Mouse (Mus musculus) megakaryocyte, embryonic 14.5 days (primary cell): ENCODE results near the gene Cma1. TPM values are rescaled to one million over a fixed set of nuclear protein-coding genes. Genes with fewer than 3 reads are reported as not detected.
A peak's percentile ranks its signal among the peaks of the same experiment; 100 is the strongest.

ENCODE experiments used
- H3K27me3 ChIP-seq: replicated peaks from 2 replicates; pipeline ENCODE3; 2012; ENCODE audit warnings: inconsistent platforms
- H3K36me3 ChIP-seq: replicated peaks from 2 replicates; pipeline ENCODE3; 2012; ENCODE audit warnings: low read length, inconsistent platforms, mixed read lengths
- H3K4me1 ChIP-seq: 2 replicates; pipeline ENCODE4 v1.6.1; 2012; ENCODE audit warnings: inconsistent platforms
- H3K4me3 ChIP-seq: replicated peaks from 2 replicates; pipeline ENCODE3; 2012; ENCODE audit warnings: moderate library complexity, mild to moderate bottlenecking, inconsistent platforms
- H3K9me3 ChIP-seq: 2 replicates; pipeline ENCODE4 v1.6.1; 2012; ENCODE audit warnings: inconsistent platforms
- FLI1 ChIP-seq: IDR thresholded peaks from 2 replicates; pipeline ENCODE4 v1.6.1; 2012; ENCODE audit warnings: low read length, inconsistent platforms, mixed read lengths
- GATA1 ChIP-seq: IDR thresholded peaks from 3 replicates; pipeline ENCODE4 v1.6.1; 2012; ENCODE audit warnings: mixed read lengths, low read length, inconsistent platforms, borderline replicate concordance
- polyA plus RNA-seq: library from polyadenylated mRNA; stranded (reverse); fragments of >175 nt; gene quantifications from 2 replicates; pipeline ENCODE4 v1.2.3, GENCODE M21; 2012; ENCODE audit warnings: low replicate concordance; ENCODE audit not compliant: insufficient read depth

Gene Cma1
- polyA plus RNA-seq, 1 experiment, result 0.87 TPM

DNA sequence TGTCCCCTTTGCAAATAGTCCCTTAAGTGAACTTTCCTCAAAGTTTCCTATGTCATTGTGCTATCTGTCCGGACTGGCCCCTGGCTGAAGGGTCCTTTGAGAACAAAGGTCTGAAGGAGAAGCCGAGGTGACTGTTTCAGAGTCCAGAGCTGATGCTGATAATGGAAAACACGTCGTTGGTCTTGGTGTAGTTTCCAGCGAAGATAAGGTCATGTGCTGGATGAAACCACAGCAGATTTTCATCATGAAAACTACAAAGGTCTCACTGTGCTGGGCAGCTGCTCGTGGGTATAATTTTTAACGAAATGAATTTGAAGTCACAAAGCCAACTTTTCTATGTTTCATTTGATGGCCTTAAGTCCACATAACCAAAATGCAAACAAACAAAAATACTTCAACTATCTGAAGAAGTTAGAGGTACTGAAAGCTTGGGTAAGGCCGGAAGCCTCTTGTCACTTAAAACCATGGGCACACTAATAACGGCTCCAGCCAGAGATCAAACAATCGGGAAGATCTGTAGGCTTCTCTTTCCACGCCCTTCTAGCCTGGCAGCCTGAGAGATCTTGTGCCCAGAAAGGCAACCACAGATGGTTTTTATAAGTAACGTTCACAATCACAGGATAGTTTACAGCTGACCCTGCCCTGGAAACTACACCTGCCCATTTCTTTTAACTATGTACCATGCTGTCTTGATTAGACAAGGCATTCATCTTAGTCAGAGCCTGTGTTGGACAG, 15.0 kb downstream of the Cma1 start:
- peaks cover 21% of the 10 kb centered on the region for H3K4me1 ChIP-seq
- no peak overlapping the region for H3K4me3 ChIP-seq
- no peak for TF ChIP-seq GATA1
- no peak for TF ChIP-seq FLI1
- H3K27me3 ChIP-seq, result no peaks in the 10 kb centered on the region
- H3K9me3 ChIP-seq, result no peaks in the 10 kb centered on the region
- H3K36me3 ChIP-seq, result no peaks in the 10 kb centered on the region

DNA sequence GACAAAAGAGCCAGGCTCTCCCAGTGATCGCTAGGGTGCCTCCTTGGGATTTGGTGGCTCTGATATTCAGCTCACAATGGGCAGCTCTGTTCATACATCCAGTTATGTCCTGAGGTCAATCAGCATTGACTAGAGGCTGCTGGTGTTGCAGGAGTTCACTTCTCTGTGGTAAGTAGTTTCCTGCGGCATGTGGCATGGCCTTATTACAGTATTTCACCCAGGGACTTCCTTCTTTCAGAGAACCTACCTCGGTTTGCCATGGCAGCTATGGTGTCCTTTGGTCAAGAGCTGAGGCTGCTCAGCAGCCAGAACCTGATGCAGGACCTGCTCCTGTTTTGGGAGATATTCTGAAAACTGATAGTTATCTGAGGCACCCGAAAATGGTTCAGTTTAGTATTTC, 17.6 kb downstream of the Cma1 start:
- Histone ChIP-seq H3K4me3 (no peak overlapping the region), H3K36me3 (no peaks in the 10 kb centered on the region), H3K9me3 (no peaks in the 10 kb centered on the region), H3K27me3 (no peaks in the 10 kb centered on the region), H3K4me1 (peaks cover 24% of the 10 kb centered on the region)
- TF ChIP-seq GATA1, result no peak

- TF ChIP-seq FLI1 (no peak), GATA1 (no peak)
- peaks cover 40% of the 10 kb centered on the region for H3K4me1 ChIP-seq
- no peak overlapping the region for H3K4me3 ChIP-seq
Observed at GRCm38 (mm10) chr14:55922475-55923232, 21.8 kb downstream of the Cma1 start.

GRCm38 (mm10) chr14:55918240-55919082, 26.0 kb downstream of the Cma1 start:
- Histone ChIP-seq H3K4me1 (peaks cover 28% of the 10 kb centered on the region), H3K36me3 (no peaks in the 10 kb centered on the region), H3K4me3 (peak overlapping the region; percentile 67), H3K9me3 (no peaks in the 10 kb centered on the region), H3K27me3 (no peaks in the 10 kb centered on the region)
- no peak for TF ChIP-seq FLI1
- no peak for TF ChIP-seq GATA1

More at GRCm38 (mm10) chr14:55922475-55923232, 21.8 kb downstream of the Cma1 start:
- no peaks in the 10 kb centered on the region for H3K27me3 ChIP-seq
- no peaks in the 10 kb centered on the region for H3K9me3 ChIP-seq
- no peaks in the 10 kb centered on the region for H3K36me3 ChIP-seq

DNA sequence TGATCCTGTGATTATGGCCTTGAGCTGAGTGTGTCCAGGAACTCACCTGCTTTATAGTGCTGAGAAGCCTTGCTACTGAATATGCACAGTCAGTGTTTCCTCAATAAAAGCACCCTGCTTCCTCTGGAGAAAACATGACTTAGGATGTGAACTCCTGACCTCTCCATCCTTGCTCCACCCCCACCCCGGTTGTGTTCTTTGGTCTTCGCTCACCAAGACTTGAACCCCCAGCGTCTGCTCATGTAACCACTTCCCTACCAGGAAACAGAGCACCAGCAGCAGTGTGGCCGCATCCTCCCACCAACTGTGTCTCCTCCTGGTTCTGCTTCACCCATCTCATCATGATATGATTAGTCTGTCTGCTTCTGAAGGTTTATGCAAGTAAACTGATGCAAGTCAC, 31.1 kb downstream of the Cma1 start:
- H3K4me3 ChIP-seq, result no peak overlapping the region
- peaks cover 3% of the 10 kb centered on the region for H3K27me3 ChIP-seq
- no peaks in the 10 kb centered on the region for H3K36me3 ChIP-seq
- peaks cover 12% of the 10 kb centered on the region for H3K4me1 ChIP-seq
- H3K9me3 ChIP-seq, result no peaks in the 10 kb centered on the region
- TF ChIP-seq FLI1 (no peak), GATA1 (no peak)

GRCm38 (mm10) chr14:55905518-55905917, 39.0 kb downstream of the Cma1 start:
- Histone ChIP-seq H3K4me3 (no peak overlapping the region), H3K9me3 (no peaks in the 10 kb centered on the region), H3K4me1 (peaks cover 21% of the 10 kb centered on the region), H3K27me3 (peaks cover 5% of the 10 kb centered on the region), H3K36me3 (no peaks in the 10 kb centered on the region)
- no peak for TF ChIP-seq FLI1
- TF ChIP-seq GATA1, result no peak

DNA sequence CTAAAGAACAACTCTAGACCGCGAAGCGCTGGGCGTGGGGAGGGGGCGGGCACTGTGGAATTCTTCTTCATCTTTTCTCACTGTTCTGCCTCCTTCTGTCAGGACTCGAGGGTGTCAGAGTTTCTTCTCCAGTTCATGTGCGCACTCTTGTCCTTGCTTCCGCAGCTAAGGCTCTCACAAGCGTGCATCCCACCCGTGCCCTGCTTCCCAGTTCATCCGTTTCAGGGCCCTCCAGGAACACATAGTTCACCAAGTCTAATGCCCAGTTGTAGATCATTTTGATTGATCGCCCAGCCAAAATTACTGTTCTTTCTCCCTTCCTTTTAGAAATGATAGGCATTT, 44.1 kb downstream of the Cma1 start:
- Histone ChIP-seq H3K9me3 (no peaks in the 10 kb centered on the region), H3K4me3 (peak overlapping the region; percentile 91), H3K36me3 (peaks cover 43% of the 10 kb centered on the region), H3K27me3 (no peaks in the 10 kb centered on the region), H3K4me1 (peaks cover 34% of the 10 kb centered on the region)
- no peak for TF ChIP-seq FLI1
- no peak for TF ChIP-seq GATA1

GRCm38 (mm10) chr14:55899701-55900413, 44.6 kb downstream of the Cma1 start, which contains the start of gene Sdr39u1:
Gene Sdr39u1, minus strand, starts transcription at chr14:55900293.
- H3K9me3 ChIP-seq, result no peaks in the 10 kb centered on the region
- peaks cover 36% of the 10 kb centered on the region for H3K4me1 ChIP-seq
- no peaks in the 10 kb centered on the region for H3K27me3 ChIP-seq
- no peak for TF ChIP-seq GATA1
- no peak for TF ChIP-seq FLI1
- H3K36me3 ChIP-seq, result peaks cover 48% of the 10 kb centered on the region
- peak within 1 kb of the TSS; percentile 91 for H3K4me3 ChIP-seq

GRCm38 (mm10) chr14:55898947-55899346, 45.5 kb downstream of the Cma1 start:
- Histone ChIP-seq H3K9me3 (no peaks in the 10 kb centered on the region), H3K36me3 (peaks cover 57% of the 10 kb centered on the region)
- no peak for TF ChIP-seq GATA1
- no peak for TF ChIP-seq FLI1

DNA sequence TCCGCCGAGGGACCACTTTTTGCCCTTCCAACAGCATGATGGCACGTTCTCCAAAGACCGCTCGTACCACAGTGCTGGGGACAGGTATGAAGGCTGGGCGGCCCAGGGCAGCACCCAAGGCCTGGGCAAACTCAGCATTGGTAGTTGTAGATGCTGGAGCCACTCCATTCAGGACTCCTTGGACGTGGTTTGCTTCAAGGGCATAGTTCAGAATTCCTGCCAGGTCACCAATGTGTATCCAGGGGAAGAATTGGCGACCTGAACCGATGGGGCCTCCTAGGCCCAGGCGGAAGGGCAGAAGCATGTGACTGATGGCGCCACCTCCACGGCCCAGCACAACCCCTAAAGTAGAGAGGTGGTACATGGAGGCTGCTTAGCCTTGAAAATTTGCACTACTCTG, 46.8 kb downstream of the Cma1 start:
- H3K4me1 ChIP-seq, result peaks cover 40% of the 10 kb centered on the region
- TF ChIP-seq GATA1 (no peak), FLI1 (no peak)
- H3K4me3 ChIP-seq, result no peak overlapping the region
- peaks cover 70% of the 10 kb centered on the region for H3K36me3 ChIP-seq
- H3K9me3 ChIP-seq, result no peaks in the 10 kb centered on the region
- H3K27me3 ChIP-seq, result no peaks in the 10 kb centered on the region

More at GRCm38 (mm10) chr14:55898947-55899346, 45.5 kb downstream of the Cma1 start:
- Histone ChIP-seq H3K27me3 (no peaks in the 10 kb centered on the region), H3K4me3 (no peak overlapping the region), H3K4me1 (peaks cover 40% of the 10 kb centered on the region)

Other genes starting within 250 kb of the Cma1 start
- 1.1 and 2.7 TPM in 2 replicates for gene Tgm1, start 230.7 kb downstream of the Cma1 start, polyA plus RNA-seq
- 9.5 and 9.9 TPM in 2 replicates for gene Rabggta, start 222.4 kb downstream of the Cma1 start, polyA plus RNA-seq
- gene Dhrs1, start 199.0 kb downstream of the Cma1 start, polyA plus RNA-seq, result 1.2 and 3.7 TPM in 2 replicates
- 18.3 and 25.1 TPM in 2 replicates for gene Nop9, start 199.0 kb downstream of the Cma1 start, polyA plus RNA-seq
- gene Cideb, start 186.2 kb downstream of the Cma1 start, polyA plus RNA-seq, result 1.5 and 3.3 TPM in 2 replicates
- gene Ltb4r2, start 183.2 kb downstream of the Cma1 start, polyA plus RNA-seq, result 3.2 and 5.6 TPM in 2 replicates
- gene Ltb4r1, start 178.7 kb downstream of the Cma1 start, polyA plus RNA-seq, result 24.2 and 36.1 TPM in 2 replicates
- gene Adcy4, start 160.6 kb downstream of the Cma1 start, polyA plus RNA-seq, result not detected in 2 replicates
- gene Ripk3, start 155.8 kb downstream of the Cma1 start, polyA plus RNA-seq, result 38.4 and 95.9 TPM in 2 replicates
- 0.08 TPM in 1 of 2 replicates, not detected in the other for gene Nfatc4, start 121.5 kb downstream of the Cma1 start, polyA plus RNA-seq
- 0.61 and 1.4 TPM in 2 replicates for gene Nynrin, start 90.7 kb downstream of the Cma1 start, polyA plus RNA-seq
- gene Cbln3, start 60.3 kb downstream of the Cma1 start, polyA plus RNA-seq, result 1.2 TPM in 1 of 2 replicates, not detected in the other
- 7.3 and 10.5 TPM in 2 replicates for gene Khnyn, start 59.7 kb downstream of the Cma1 start, polyA plus RNA-seq
- gene Sdr39u1, start 44.4 kb downstream of the Cma1 start, polyA plus RNA-seq, result 6.6 TPM in 1 of 2 replicates, not detected in the other
- not detected in 2 replicates for gene Cma2, start 6.3 kb upstream of the Cma1 start, polyA plus RNA-seq
- not detected in 2 replicates for gene Mcpt1, start 73.3 kb upstream of the Cma1 start, polyA plus RNA-seq
- not detected in 2 replicates for gene Mcpt9, start 85.8 kb upstream of the Cma1 start, polyA plus RNA-seq
- not detected in 2 replicates for gene Mcpt2, start 97.4 kb upstream of the Cma1 start, polyA plus RNA-seq
- gene Mcpt4, start 117.6 kb upstream of the Cma1 start, polyA plus RNA-seq, result not detected in 2 replicates
- gene Mcpt8, start 140.6 kb upstream of the Cma1 start, polyA plus RNA-seq, result 2.0 TPM in 1 of 2 replicates, not detected in the other
- 41.8 TPM in 1 of 2 replicates, not detected in the other for gene Ctsg, start 157.9 kb upstream of the Cma1 start, polyA plus RNA-seq
- not detected in 2 replicates for gene Gzme, start 175.9 kb upstream of the Cma1 start, polyA plus RNA-seq
- not detected in 2 replicates for gene Gzmd, start 187.9 kb upstream of the Cma1 start, polyA plus RNA-seq
- not detected in 2 replicates for gene Gzmg, start 214.9 kb upstream of the Cma1 start, polyA plus RNA-seq
- gene Gzmn, start 229.9 kb upstream of the Cma1 start, polyA plus RNA-seq, result not detected in 2 replicates